Mouse (Mus musculus) ES-CJ7 (cell line): ENCODE measurements around the gene Col4a1.
A peak's percentile ranks its signal among the peaks of the same experiment; 100 is the strongest.

Experiments used
- DNase-seq: peaks from one replicate; pipeline ENCODE4 v3.0.0; 2011; ENCODE audit warnings: low read depth, low spot score

The Col4a1 gene

GRCm38 (mm10) chr8:11299317-11299602 is 13.4 kb downstream of the Col4a1 start:
- DNase-seq: no peak

DNA sequence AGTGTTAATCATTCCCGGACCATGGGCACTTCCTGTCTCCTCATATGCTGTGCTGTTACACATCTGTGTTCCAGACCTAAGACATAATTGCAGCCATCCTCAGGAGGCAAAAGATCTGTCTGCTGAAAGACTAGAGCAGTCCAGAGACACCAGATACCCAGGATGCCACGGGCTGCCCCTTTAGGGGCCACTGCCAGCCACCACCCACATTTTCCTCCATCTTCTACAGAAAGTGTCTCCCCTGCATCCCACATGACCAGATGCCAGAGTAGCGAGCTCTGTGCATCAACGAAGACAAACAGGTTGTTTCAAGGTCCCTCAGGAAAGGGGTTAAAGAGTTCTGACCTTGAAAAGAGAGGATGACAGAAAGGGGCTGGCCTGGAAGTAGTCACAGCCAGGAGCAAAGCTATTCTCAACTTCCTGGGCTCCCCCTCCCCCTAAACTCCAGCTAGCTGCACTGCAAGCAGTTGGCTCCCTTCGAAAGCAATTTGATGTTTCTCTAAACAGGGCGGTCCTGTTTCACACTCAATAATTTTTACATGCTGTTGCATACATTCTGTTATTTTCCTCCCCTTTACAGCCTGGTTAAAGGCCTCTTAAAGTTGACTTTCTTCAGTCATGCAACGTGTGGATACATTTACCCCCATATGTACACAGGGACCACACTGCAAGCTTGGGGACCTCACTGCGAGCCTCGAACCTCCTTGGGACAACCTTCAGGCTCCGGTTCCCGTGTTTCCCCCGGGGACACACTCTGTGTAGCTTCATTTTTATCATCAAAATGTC is 13.9 kb downstream of the Col4a1 start:
- peak; percentile 34 for DNase-seq

DNA sequence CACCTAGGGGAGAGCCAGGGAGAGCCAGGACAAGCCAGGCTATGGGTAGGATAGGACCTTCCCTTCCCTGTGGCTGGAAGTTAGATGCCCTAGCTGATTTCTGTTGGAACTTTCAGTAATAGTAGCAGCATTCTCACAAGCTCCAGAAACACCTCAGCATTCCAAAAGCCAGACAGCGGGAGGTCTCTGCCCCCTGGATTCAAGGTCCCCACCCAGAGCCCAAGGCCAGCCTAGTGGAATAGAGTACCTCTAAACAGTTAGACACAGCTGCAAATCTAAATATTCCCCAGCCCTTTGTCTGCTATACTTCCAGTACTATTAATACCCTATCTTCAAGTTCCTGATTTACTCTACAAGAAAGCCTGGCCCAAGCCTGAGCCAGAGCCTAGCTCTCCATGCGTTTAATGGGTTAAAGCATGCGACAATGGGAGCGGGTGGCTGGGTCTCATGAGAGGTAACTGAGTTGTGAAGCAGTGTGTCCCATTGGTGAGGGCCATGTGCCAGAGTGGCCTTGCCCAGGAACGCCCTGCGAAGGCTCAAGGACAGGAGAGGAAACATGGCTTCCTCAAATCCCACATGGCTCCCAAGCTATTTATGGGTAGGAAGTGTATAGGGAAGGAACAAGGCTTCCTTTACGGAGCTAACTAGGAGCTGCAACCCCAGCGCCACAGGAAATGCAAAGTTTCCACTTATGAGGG is 15.3 kb downstream of the Col4a1 start:
- DNase-seq: peak; percentile 64

DNA sequence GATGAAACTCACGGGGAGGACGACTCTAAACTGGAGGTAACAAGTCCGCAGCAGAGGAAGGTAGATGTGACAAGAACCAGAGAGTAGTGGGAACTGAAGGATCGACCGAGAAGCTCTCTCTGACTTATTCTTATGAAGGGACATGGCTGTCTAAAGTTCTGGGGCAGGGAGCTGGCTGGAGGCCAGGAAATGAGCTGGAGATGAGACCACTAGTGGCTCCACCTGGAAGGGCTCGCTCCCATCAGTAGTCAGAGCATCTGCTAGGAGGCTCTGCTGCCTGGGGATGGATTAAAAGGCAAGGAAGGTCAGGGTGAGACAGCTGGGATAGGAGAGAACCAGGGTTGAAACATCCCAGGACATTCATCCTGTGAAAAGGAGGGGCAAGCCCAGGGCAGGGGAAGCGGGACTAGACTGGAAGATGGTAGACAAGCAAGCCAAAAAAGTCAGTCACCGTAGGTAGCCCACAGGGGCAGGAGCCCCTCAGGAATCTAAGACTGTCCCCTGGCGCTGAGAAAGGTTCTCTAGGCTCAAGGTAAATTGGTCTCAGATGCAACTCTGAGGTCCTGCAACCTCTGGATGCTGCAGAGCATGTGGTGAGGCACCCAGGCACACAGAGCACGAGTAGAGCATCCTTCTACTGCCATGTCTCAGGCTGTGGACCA is 16.2 kb downstream of the Col4a1 start:
- no peak for DNase-seq

DNA sequence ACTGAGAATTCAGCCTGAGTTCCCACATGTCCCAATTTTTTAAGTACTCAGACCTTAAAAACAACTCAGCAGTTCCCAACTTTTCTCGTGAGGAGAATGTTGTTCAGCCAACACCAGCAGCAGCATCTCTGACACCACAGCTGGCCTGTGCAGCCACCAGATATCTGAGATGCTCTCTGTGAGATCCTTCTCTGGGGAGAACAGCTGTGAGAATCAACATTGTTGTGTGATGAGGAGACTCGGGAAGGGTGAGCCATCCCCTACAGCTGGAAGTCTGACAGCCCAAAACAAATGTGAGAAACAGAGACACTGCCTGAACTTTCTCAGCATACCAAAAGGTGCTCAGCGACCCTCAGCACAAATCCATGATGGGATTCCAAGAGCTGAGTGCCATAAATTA is 20.0 kb downstream of the Col4a1 start:
- DNase-seq: no peak

GRCm38 (mm10) chr8:11290533-11290932 is 22.1 kb downstream of the Col4a1 start:
- DNase-seq: no peak

GRCm38 (mm10) chr8:11288286-11288685 is 24.3 kb downstream of the Col4a1 start:
- DNase-seq: no peak

- DNase-seq: no peak
These were observed 25.5 kb downstream of the Col4a1 start for GRCm38 (mm10) chr8:11287139-11287538.

DNA sequence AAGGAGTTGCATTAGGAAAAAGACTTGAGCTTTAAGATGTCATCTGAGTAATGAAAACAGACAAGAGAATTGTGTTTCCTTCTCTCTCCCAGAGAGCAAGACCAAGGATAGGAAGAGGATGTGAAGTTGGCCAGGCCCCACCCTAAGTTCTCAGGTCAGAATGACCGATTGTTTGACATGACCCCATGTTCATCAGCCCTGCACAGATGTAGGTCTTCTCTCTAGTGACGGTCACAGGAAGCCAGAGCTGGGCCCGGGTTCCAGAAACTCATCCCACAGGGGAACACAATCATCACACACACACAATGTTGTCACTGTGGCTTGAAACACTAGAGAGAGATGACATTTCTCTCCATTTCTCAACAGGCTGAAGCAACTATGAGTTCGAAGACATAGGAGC is 27.2 kb downstream of the Col4a1 start:
- DNase-seq: no peak

DNA sequence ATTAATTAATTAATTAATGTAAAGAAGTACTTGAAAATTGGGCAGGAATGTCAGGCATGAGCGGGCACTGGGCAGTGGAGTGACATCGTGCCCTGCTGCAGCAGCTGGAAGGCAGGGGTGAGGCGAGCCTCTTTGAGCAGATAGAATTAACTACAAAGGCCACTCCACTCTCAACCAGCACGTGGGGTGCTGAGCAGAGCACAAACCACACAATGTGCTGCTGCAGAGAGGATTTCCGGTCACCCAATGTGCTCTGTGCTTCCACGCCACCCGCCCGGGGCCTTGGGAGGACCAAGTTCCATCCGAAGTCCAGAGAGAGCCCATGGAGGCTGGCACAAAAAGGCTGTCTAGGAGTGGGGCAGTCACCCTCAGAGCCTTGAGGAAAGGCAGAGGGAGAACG is 29.4 kb downstream of the Col4a1 start:
- DNase-seq: no peak

GRCm38 (mm10) chr8:11282696-11283095 is 29.9 kb downstream of the Col4a1 start:
- DNase-seq: no peak

GRCm38 (mm10) chr8:11282139-11282538 is 30.5 kb downstream of the Col4a1 start:
- DNase-seq: no peak

- no peak for DNase-seq
These were observed 31.8 kb downstream of the Col4a1 start for GRCm38 (mm10) chr8:11280721-11281268.

DNA sequence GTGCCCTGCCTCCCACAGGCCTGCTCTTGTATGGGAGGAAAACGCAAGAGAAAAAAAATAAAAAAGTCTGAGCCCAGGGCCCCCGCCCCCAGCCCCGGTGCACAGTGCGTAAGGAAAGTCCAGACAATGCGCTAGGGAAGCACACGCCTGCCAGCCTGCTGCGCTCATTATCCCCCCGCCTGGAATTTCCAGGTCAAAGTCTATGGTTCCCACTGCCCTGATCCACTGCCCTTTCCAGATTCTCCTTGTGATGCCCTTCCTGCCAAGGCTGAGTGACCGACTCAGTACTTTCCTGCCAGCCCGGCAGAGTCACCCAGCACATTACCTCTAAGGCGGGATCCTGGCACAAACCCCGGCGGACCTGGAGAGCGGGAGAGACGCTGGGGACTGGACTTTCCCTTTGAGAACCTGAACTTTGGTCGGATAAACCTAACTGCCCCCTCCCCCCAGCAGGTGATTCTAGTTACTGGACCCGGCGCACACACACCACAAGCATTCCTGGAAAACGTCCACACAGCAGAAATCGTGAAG is 33.3 kb downstream of the Col4a1 start:
- DNase-seq: peak; percentile 74

DNA sequence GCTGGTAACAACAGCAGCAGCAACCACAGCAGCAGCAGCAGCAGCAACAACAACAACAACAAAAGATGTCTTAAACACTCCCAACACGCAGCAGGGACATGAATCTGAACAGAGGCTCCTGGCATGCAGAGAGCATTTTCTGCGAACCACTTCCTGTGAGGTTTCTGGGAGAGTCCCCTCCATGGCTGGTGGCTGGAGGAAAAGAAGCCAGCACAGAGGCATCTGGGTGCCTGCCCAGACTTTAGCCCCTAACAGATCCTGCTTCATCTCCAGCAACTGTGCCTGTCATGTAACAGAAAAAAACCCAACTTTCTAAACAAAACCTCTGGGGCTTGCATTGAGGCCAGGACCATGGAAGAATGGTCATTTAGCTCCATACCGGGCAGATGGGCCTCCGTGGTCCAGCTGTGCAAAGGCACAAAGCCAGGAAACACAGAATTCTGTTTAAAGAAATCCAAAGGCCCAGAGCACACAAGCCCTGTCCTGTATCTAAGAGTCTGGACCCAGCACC is 34.5 kb downstream of the Col4a1 start:
- no peak for DNase-seq

DNA sequence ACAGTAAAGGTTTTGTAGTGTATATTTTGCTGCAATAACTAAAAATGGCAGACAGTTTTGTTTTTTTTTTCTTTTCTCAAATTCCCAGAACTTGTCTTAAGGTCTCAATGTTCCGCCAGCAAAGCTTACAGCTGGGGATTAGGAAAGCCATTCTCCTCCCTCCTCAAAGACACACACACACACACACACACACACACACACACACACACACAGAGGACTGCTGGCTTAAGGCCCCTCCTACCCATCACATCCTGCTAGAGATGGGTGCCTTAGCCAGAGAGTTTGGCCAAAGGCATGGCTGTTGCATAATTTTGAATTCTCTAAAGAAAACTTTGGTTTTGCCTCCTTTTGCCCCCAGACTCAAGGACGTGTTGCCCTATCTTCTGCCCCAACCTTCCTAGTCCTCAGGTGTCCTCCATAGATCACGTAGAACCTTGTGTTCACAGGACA is 35.0 kb downstream of the Col4a1 start:
- no peak for DNase-seq

GRCm38 (mm10) chr8:11276286-11276685 is 36.3 kb downstream of the Col4a1 start:
- no peak for DNase-seq

GRCm38 (mm10) chr8:11274415-11274814 is 38.2 kb downstream of the Col4a1 start:
- DNase-seq: no peak

DNA sequence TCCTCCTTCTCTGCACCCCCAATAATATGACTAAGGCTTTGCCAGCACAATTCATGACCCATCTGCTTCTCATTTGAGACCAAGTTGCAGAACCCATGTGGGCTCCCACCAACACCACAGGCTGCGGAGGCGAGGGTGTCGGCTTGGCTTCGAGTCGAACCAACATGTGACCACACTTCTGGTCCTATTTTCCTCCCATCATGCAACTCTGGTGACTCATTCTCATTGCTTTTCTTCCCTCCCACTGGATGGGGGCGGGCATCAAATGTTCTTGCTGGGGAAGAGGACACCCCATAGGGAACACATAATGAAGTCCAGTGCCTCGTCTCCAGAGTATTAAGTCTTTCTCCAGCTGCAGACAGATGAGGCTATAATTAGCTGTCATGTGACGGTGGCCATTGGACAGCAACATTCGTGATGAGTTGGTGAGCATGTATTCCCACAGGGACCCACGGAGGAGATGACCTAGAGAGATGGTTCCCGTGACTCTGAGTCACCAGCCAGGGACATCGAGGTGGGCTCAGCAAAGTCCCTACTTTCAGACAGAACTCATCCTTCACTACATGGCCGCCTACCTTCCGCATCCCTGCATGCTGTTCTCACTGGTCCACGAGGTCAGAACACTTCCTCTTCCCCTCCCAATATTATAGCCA is 39.0 kb downstream of the Col4a1 start:
- no peak for DNase-seq

- no peak for DNase-seq
These were observed 40.4 kb downstream of the Col4a1 start for GRCm38 (mm10) chr8:11272205-11272604.

GRCm38 (mm10) chr8:11270826-11271225 is 41.8 kb downstream of the Col4a1 start:
- DNase-seq: no peak
